Mouse (Mus musculus): ENCODE measurements around the gene Polr1a. TPM values are rescaled to one million over a fixed set of nuclear protein-coding genes. Genes with fewer than 3 reads are reported as not detected.
"Not testable (repeated sequence)": the region's sequence is repeated elsewhere in the genome, so short reads cannot be mapped to it uniquely, and the experiment has no call there.

Gene Polr1a
- polyA plus RNA-seq, 1 experiment from 2014 or later = 28.9 TPM

GRCm38 (mm10) chr6:71909840-71910239, 987 bp downstream of the Polr1a start:
- Histone ChIP-seq H3K27me3 (ENCODE audit: control insufficient read depth, insufficient read depth, low read length) (no peaks in the 10 kb centered on the region), H3K4me2 (ENCODE audit: low read depth) (peak overlapping the region; percentile 45), H3K9me3 (ENCODE audit: control insufficient read depth, low read length) (no peaks in the 10 kb centered on the region), H3K27ac (ENCODE audit: low read depth, low read length) (no peak overlapping the region), H3K4me1 (ENCODE audit: control insufficient read depth, insufficient read depth, low read length) (0 out of 2 replicates have a peak, but pooled peaks cover 2% of the 10 kb centered on the region), H3K9ac (ENCODE audit: low read length) (no peak overlapping the region), H3K4me3 (ENCODE audit: low read depth, low read length) (peak overlapping the region; percentile 62), H3K36me3 (ENCODE audit: control insufficient read depth, insufficient read depth, low read length) (peaks cover 4% of the 10 kb centered on the region; the same call in 1 of the 2 replicates)
- ATAC-seq (ENCODE audit: insufficient read depth, low FRiP score, low TSS enrichment) (no peak), DNase-seq (ENCODE audit: low spot score) (no peak)
- 76% methylated on average over 6 of the region's 6 CpGs for WGBS

- ATAC-seq (ENCODE audit: insufficient read depth, low FRiP score, low TSS enrichment) (no peak), DNase-seq (ENCODE audit: low spot score) (no peak)
- H3K36me3 ChIP-seq (ENCODE audit: control insufficient read depth, insufficient read depth, low read length) = no peaks in the 10 kb centered on the region; the same call in 1 of the 2 replicates
- H3K4me3 ChIP-seq (ENCODE audit: low read depth, low read length) = no peak overlapping the region
- H3K27me3 ChIP-seq (ENCODE audit: control insufficient read depth, insufficient read depth, low read length) = no peaks in the 10 kb centered on the region
- H3K9me3 ChIP-seq (ENCODE audit: control insufficient read depth, low read length) = no peaks in the 10 kb centered on the region
- H3K4me1 ChIP-seq (ENCODE audit: control insufficient read depth, insufficient read depth, low read length) = 0 out of 2 replicates have a peak, but pooled peaks cover 2% of the 10 kb centered on the region
- H3K4me2 ChIP-seq (ENCODE audit: low read depth) = no peak overlapping the region
- H3K27ac ChIP-seq (ENCODE audit: low read depth, low read length) = no peak overlapping the region
- no peak overlapping the region for H3K9ac ChIP-seq (ENCODE audit: low read length)
- 85% methylated on average over 5 of the region's 5 CpGs for WGBS
Measured at GRCm38 (mm10) chr6:71911686-71912450, 3.0 kb downstream of the Polr1a start.

- no peak overlapping the region for H3K27ac ChIP-seq (ENCODE audit: low read depth, low read length)
- H3K4me1 ChIP-seq (ENCODE audit: control insufficient read depth, insufficient read depth, low read length) = no peaks in the 10 kb centered on the region
- no peak overlapping the region for H3K4me2 ChIP-seq (ENCODE audit: low read depth)
- 96% methylated on average over 7 of the region's 7 CpGs for WGBS
- H3K9me3 ChIP-seq (ENCODE audit: control insufficient read depth, low read length) = no peaks in the 10 kb centered on the region
- ATAC-seq (ENCODE audit: insufficient read depth, low FRiP score, low TSS enrichment) (no peak), DNase-seq (ENCODE audit: low spot score) (no peak)
- no peak overlapping the region for H3K9ac ChIP-seq (ENCODE audit: low read length)
- no peak overlapping the region for H3K4me3 ChIP-seq (ENCODE audit: low read depth, low read length)
- H3K27me3 ChIP-seq (ENCODE audit: control insufficient read depth, insufficient read depth, low read length) = no peaks in the 10 kb centered on the region
- H3K36me3 ChIP-seq (ENCODE audit: control insufficient read depth, insufficient read depth, low read length) = peaks cover 6% of the 10 kb centered on the region
Measured at GRCm38 (mm10) chr6:71920752-71921151, 11.9 kb downstream of the Polr1a start.

- ATAC-seq (ENCODE audit: insufficient read depth, low FRiP score, low TSS enrichment); H3K4me2 ChIP-seq (ENCODE audit: low read depth); H3K27ac ChIP-seq (ENCODE audit: low read depth, low read length); H3K27me3 ChIP-seq (ENCODE audit: control insufficient read depth, insufficient read depth, low read length); H3K4me1 ChIP-seq (ENCODE audit: control insufficient read depth, insufficient read depth, low read length); H3K9me3 ChIP-seq (ENCODE audit: control insufficient read depth, low read length); H3K9ac ChIP-seq (ENCODE audit: low read length); H3K4me3 ChIP-seq (ENCODE audit: low read depth, low read length); DNase-seq (ENCODE audit: low spot score): not testable (repeated sequence)
- peaks cover 11% of the 10 kb centered on the region for H3K36me3 ChIP-seq (ENCODE audit: control insufficient read depth, insufficient read depth, low read length)
- WGBS = 91% methylated on average over 5 of the region's 5 CpGs
Measured at GRCm38 (mm10) chr6:71925233-71925632, 16.4 kb downstream of the Polr1a start.

GRCm38 (mm10) chr6:71927911-71928310, 19.1 kb downstream of the Polr1a start:
- no peaks in the 10 kb centered on the region for H3K9me3 ChIP-seq (ENCODE audit: control insufficient read depth, low read length)
- ATAC-seq (ENCODE audit: insufficient read depth, low FRiP score, low TSS enrichment) (no peak), DNase-seq (ENCODE audit: low spot score) (peak; percentile 67)
- no peaks in the 10 kb centered on the region for H3K27me3 ChIP-seq (ENCODE audit: control insufficient read depth, insufficient read depth, low read length)
- peaks cover 13% of the 10 kb centered on the region for H3K36me3 ChIP-seq (ENCODE audit: control insufficient read depth, insufficient read depth, low read length)
- no peaks in the 10 kb centered on the region for H3K4me1 ChIP-seq (ENCODE audit: control insufficient read depth, insufficient read depth, low read length)
- no peak overlapping the region for H3K9ac ChIP-seq (ENCODE audit: low read length)
- no peak overlapping the region for H3K4me3 ChIP-seq (ENCODE audit: low read depth, low read length)
- no peak overlapping the region for H3K27ac ChIP-seq (ENCODE audit: low read depth, low read length)
- no peak overlapping the region for H3K4me2 ChIP-seq (ENCODE audit: low read depth)

- Histone ChIP-seq H3K4me3 (ENCODE audit: low read depth, low read length) (no peak overlapping the region), H3K27me3 (ENCODE audit: control insufficient read depth, insufficient read depth, low read length) (no peaks in the 10 kb centered on the region), H3K27ac (ENCODE audit: low read depth, low read length) (no peak overlapping the region), H3K9ac (ENCODE audit: low read length) (no peak overlapping the region), H3K9me3 (ENCODE audit: control insufficient read depth, low read length) (no peaks in the 10 kb centered on the region), H3K36me3 (ENCODE audit: control insufficient read depth, insufficient read depth, low read length) (peaks cover 11% of the 10 kb centered on the region), H3K4me2 (ENCODE audit: low read depth) (no peak overlapping the region), H3K4me1 (ENCODE audit: control insufficient read depth, insufficient read depth, low read length) (no peaks in the 10 kb centered on the region)
- ATAC-seq (ENCODE audit: insufficient read depth, low FRiP score, low TSS enrichment) (no peak), DNase-seq (ENCODE audit: low spot score) (no peak)
- 94% methylated on average over 10 of the region's 10 CpGs for WGBS
Measured at GRCm38 (mm10) chr6:71930053-71930452, 21.2 kb downstream of the Polr1a start.

GRCm38 (mm10) chr6:71930830-71931437, 22.1 kb downstream of the Polr1a start:
- H3K9ac ChIP-seq (ENCODE audit: low read length) = no peak overlapping the region
- H3K36me3 ChIP-seq (ENCODE audit: control insufficient read depth, insufficient read depth, low read length) = peaks cover 11% of the 10 kb centered on the region
- H3K27me3 ChIP-seq (ENCODE audit: control insufficient read depth, insufficient read depth, low read length) = no peaks in the 10 kb centered on the region
- DNase-seq (ENCODE audit: low spot score) = no peak
- H3K4me2 ChIP-seq (ENCODE audit: low read depth) = no peak overlapping the region
- no peak overlapping the region for H3K4me3 ChIP-seq (ENCODE audit: low read depth, low read length)
- H3K9me3 ChIP-seq (ENCODE audit: control insufficient read depth, low read length) = no peaks in the 10 kb centered on the region
- H3K27ac ChIP-seq (ENCODE audit: low read depth, low read length) = no peak overlapping the region
- no peak for ATAC-seq (ENCODE audit: insufficient read depth, low FRiP score, low TSS enrichment)
- 89% methylated on average over 12 of the region's 12 CpGs for WGBS
- no peaks in the 10 kb centered on the region for H3K4me1 ChIP-seq (ENCODE audit: control insufficient read depth, insufficient read depth, low read length)

- Histone ChIP-seq H3K4me1 (ENCODE audit: control insufficient read depth, insufficient read depth, low read length) (no peaks in the 10 kb centered on the region), H3K27ac (ENCODE audit: low read depth, low read length) (no peak overlapping the region), H3K27me3 (ENCODE audit: control insufficient read depth, insufficient read depth, low read length) (no peaks in the 10 kb centered on the region), H3K4me3 (ENCODE audit: low read depth, low read length) (no peak overlapping the region), H3K4me2 (ENCODE audit: low read depth) (no peak overlapping the region), H3K9me3 (ENCODE audit: control insufficient read depth, low read length) (no peaks in the 10 kb centered on the region), H3K36me3 (ENCODE audit: control insufficient read depth, insufficient read depth, low read length) (peaks cover 8% of the 10 kb centered on the region), H3K9ac (ENCODE audit: low read length) (no peak overlapping the region)
- 86% methylated on average over 5 of the region's 5 CpGs for WGBS
- DNase-seq (ENCODE audit: low spot score) = no peak
- no peak for ATAC-seq (ENCODE audit: insufficient read depth, low FRiP score, low TSS enrichment)
Measured at GRCm38 (mm10) chr6:71932347-71932746, 23.5 kb downstream of the Polr1a start.

GRCm38 (mm10) chr6:71934081-71934556, 25.3 kb downstream of the Polr1a start:
- 62% methylated on average over 2 of the region's 2 CpGs for WGBS
- no peaks in the 10 kb centered on the region for H3K4me1 ChIP-seq (ENCODE audit: control insufficient read depth, insufficient read depth, low read length)
- no peaks in the 10 kb centered on the region for H3K9me3 ChIP-seq (ENCODE audit: control insufficient read depth, low read length)
- H3K4me3 ChIP-seq (ENCODE audit: low read depth, low read length) = no peak overlapping the region
- H3K9ac ChIP-seq (ENCODE audit: low read length) = no peak overlapping the region
- no peaks in the 10 kb centered on the region for H3K27me3 ChIP-seq (ENCODE audit: control insufficient read depth, insufficient read depth, low read length)
- H3K4me2 ChIP-seq (ENCODE audit: low read depth) = no peak overlapping the region
- DNase-seq (ENCODE audit: low spot score) (no peak), ATAC-seq (ENCODE audit: insufficient read depth, low FRiP score, low TSS enrichment) (no peak)
- peaks cover 8% of the 10 kb centered on the region for H3K36me3 ChIP-seq (ENCODE audit: control insufficient read depth, insufficient read depth, low read length)
- H3K27ac ChIP-seq (ENCODE audit: low read depth, low read length) = no peak overlapping the region
